Mouse (Mus musculus): ENCODE measurements around the gene Lrrn1. TPM values are rescaled to one million over a fixed set of nuclear protein-coding genes. Genes with fewer than 3 reads are reported as not detected.

Lrrn1 gene
- total RNA-seq, 2 experiments from 2014 or later: 18.5 to 26.5 TPM

- DNase-seq: no peak
These were observed 54.3 kb downstream of the Lrrn1 start for GRCm38 (mm10) chr6:107583759-107584383.

GRCm38 (mm10) chr6:107605151-107605550, 75.6 kb downstream of the Lrrn1 start:
- DNase-seq: no peak

- no peak for DNase-seq
These were observed 84.7 kb downstream of the Lrrn1 start for GRCm38 (mm10) chr6:107614288-107614687.
